In genomic region chr10:63244055-63244671, GRCm38 (mm10) we compare ENCODE assay signal across 8 mouse cellular contexts. TPM values are rescaled to one million over a fixed set of nuclear protein-coding genes. Genes with fewer than 3 reads are reported as not detected.
DNase-seq lines count a peak whose midpoint lies in the region; ATAC-seq and TF ChIP-seq lines count a peak whose summit lies in the region.

No protein-coding gene starts in this region.

- peak overlapping the region; percentile 96 for H3K27ac ChIP-seq in heart, embryonic 12.5 days (ENCODE audit: poor library complexity, severe bottlenecking)
- H3K27ac ChIP-seq in cortical plate, adult 2 months (ENCODE audit: insufficient read depth, low read length), result peak overlapping the region; percentile 92
- H3K27ac ChIP-seq in hindbrain, embryonic 15.5 days (replicated peaks), result peak overlapping the region; percentile 97

- H3K36me3 ChIP-seq in heart, embryonic 12.5 days, result peaks cover 11% of the 10 kb centered on the region
- H3K36me3 ChIP-seq in hindbrain, embryonic 15.5 days, result no peaks in the 10 kb centered on the region; the same call in 1 of the 2 replicates

- peak; percentile 75 for ATAC-seq in heart, embryonic 12.5 days (ENCODE audit: insufficient number of reproducible peaks, low FRiP score)
- peak; percentile 14 for ATAC-seq in CD4-positive, CD25-positive, alpha-beta regulatory T cell, adult 4 months
- ATAC-seq in hindbrain, embryonic 15.5 days (ENCODE audit: low FRiP score, low read depth), result peak; percentile 83
- ATAC-seq in megakaryocyte-erythroid progenitor cell, adult 5-6 weeks (replicated peaks; ENCODE audit: low FRiP score, low TSS enrichment, poor library complexity, severe bottlenecking), result peak; percentile 51

- under 1% methylated on average over 41 of the region's 41 CpGs for WGBS in heart, embryonic 12.5 days
- WGBS in hindbrain, embryonic 15.5 days, result under 1% methylated on average over 41 of the region's 41 CpGs

- TF ChIP-seq POLR2A in cortical plate, adult 2 months (IDR thresholded peaks at IDR 0.05; ENCODE audit: extremely low read depth, insufficient read depth, low read length), result no peak

- H3K4me2 ChIP-seq in heart, embryonic 12.5 days, result peak overlapping the region; percentile 68
- H3K4me2 ChIP-seq in hindbrain, embryonic 15.5 days, result peak overlapping the region; percentile 91

- peak overlapping the region; percentile 97 for H3K9ac ChIP-seq in heart, embryonic 12.5 days
- peak overlapping the region; percentile 95 for H3K9ac ChIP-seq in hindbrain, embryonic 15.5 days

- 0 out of 2 replicates have a peak, but pooled peaks cover 4% of the 10 kb centered on the region for H3K27me3 ChIP-seq in heart, embryonic 12.5 days (replicated peaks)
- H3K27me3 ChIP-seq in hindbrain, embryonic 15.5 days, result no peaks in the 10 kb centered on the region

- no peak for DNase-seq in heart, postnatal 4 days
- DNase-seq in cerebellum, adult 9-11 months, result no peak
- DNase-seq in layer of hippocampus, postnatal 14 days (ENCODE audit: low spot score in 2 of 2), result no peak

- TF ChIP-seq CTCF in cortical plate, adult 2 months (IDR thresholded peaks at IDR 0.05; ENCODE audit: extremely low read depth, insufficient read depth, low read length), result no peak

- H3K9me3 ChIP-seq in heart, embryonic 12.5 days (replicated peaks), result no peaks in the 10 kb centered on the region
- H3K9me3 ChIP-seq in hindbrain, embryonic 15.5 days, result no peaks in the 10 kb centered on the region

- H3K4me1 ChIP-seq in heart, embryonic 12.5 days (replicated peaks), result peaks cover 12% of the 10 kb centered on the region
- H3K4me1 ChIP-seq in cortical plate, adult 2 months (ENCODE audit: control insufficient read depth, insufficient read depth, low read length), result peaks cover 4% of the 10 kb centered on the region; the same call in 1 of the 2 replicates
- peaks cover 23% of the 10 kb centered on the region for H3K4me1 ChIP-seq in hindbrain, embryonic 15.5 days (replicated peaks)

- peak overlapping the region; percentile 96 for H3K4me3 ChIP-seq in heart, embryonic 12.5 days
- peak overlapping the region; percentile 70 for H3K4me3 ChIP-seq in cortical plate, adult 2 months (ENCODE audit: insufficient read depth, low read length)
- H3K4me3 ChIP-seq in hindbrain, embryonic 15.5 days, result peak overlapping the region; percentile 100

RNA-seq across cellular contexts. Expression of gene Herc4, which starts 0.6 kb away (rescaled TPM):
- polyA plus RNA-seq in heart, embryonic 12.5 days (2016; fragmentation: Nextera tagmentation; extraction: Ambion mirVana), result 29.9 and 32.1 TPM in 2 replicates
- total RNA-seq in heart, postnatal 4 days (2021), result 10 to 100 TPM; 45.2 to 45.8 TPM
- 100 to 1,000 TPM in 1 of 2 experiments, 10 to 100 TPM in 1; 70.4 to 105 TPM for polyA plus RNA-seq in CD4-positive, CD25-positive, alpha-beta regulatory T cell, adult 4 months (2017; shearing (Covaris generic))
- polyA plus RNA-seq in cortical plate, adult 2 months (2012; rRNA removed), result 39.4 and 44.0 TPM in 2 replicates
- 27.5 and 28.0 TPM in 2 replicates for polyA plus RNA-seq in hindbrain, embryonic 15.5 days (2015; fragmentation: Nextera tagmentation; extraction: Ambion mirVana)
- total RNA-seq in megakaryocyte-erythroid progenitor cell, adult 5-6 weeks (2014; fragmentation: Nextera tagmentation), result 78.6 and 81.4 TPM in 2 replicates
- 62.7 and 77.5 TPM in 2 replicates for total RNA-seq in megakaryocyte-erythroid progenitor cell, adult 5-6 weeks (2017)
- 10 to 100 TPM; 30.3 to 38.1 TPM for total RNA-seq in layer of hippocampus, postnatal 14 days (2021)

RNA-seq across cellular contexts. Expression of gene Mypn, which starts 40.4 kb away (rescaled TPM):
- 6.3 and 7.2 TPM in 2 replicates for polyA plus RNA-seq in heart, embryonic 12.5 days (2016; fragmentation: Nextera tagmentation; extraction: Ambion mirVana)
- total RNA-seq in heart, postnatal 4 days (2021), result 10 to 100 TPM; 69.3 to 75.7 TPM
- not detected for polyA plus RNA-seq in CD4-positive, CD25-positive, alpha-beta regulatory T cell, adult 4 months (2017; shearing (Covaris generic))
- polyA plus RNA-seq in cortical plate, adult 2 months (2012; rRNA removed), result 2.5 TPM in 2 replicates
- 0.77 and 0.90 TPM in 2 replicates for polyA plus RNA-seq in hindbrain, embryonic 15.5 days (2015; fragmentation: Nextera tagmentation; extraction: Ambion mirVana)
- not detected in 2 replicates for total RNA-seq in megakaryocyte-erythroid progenitor cell, adult 5-6 weeks (2014; fragmentation: Nextera tagmentation)
- not detected in 2 replicates for total RNA-seq in megakaryocyte-erythroid progenitor cell, adult 5-6 weeks (2017)
- 1 to 10 TPM; 3.0 to 3.2 TPM for total RNA-seq in layer of hippocampus, postnatal 14 days (2021)

Comparison
In these comparisons a context has a peak if more than half of its experiments do, and no peak if none do; other contexts are left out.
1. ATAC-seq: peak in every context shown above with its lines; median percentile 83 in hindbrain, embryonic 15.5 days; 75 in heart, embryonic 12.5 days; 51 in megakaryocyte-erythroid progenitor cell, adult 5-6 weeks; 14 in CD4-positive, CD25-positive, alpha-beta regulatory T cell, adult 4 months.